Mouse (Mus musculus) CH12.LX (cell line): Measurements from ENCODE around the gene Neu4.

Source experiments
- CHD1 ChIP-seq: IDR thresholded peaks from 2 replicates; pipeline ENCODE4 v1.6.1; 2012; ENCODE audit warnings: low read depth, low read length, improper control_type of control experiment, inconsistent platforms
- CHD2 ChIP-seq: IDR thresholded peaks from 2 replicates; pipeline ENCODE4 v1.6.1; 2011; ENCODE audit warnings: low read length, improper control_type of control experiment
- CTCF ChIP-seq, 2 experiments: IDR thresholded peaks in 1 of 2; conservative IDR thresholded peaks in 1 of 2; 2 replicates each; pipeline ENCODE4 v1.5.1; 2011 to 2012; ENCODE audit warnings: low read depth in 2 of 2, low read length in 2 of 2, improper control_type of control experiment in 1 of 2, inconsistent platforms in 1 of 2, mild to moderate bottlenecking in 1 of 2, moderate library complexity in 1 of 2
- GABPA ChIP-seq: IDR thresholded peaks from 2 replicates; pipeline ENCODE4 v1.6.1; 2012; ENCODE audit warnings: low read depth, low read length, improper control_type of control experiment, inconsistent platforms; ENCODE audit not compliant: insufficient replicate concordance
- MEF2A ChIP-seq: IDR thresholded peaks from 2 replicates; pipeline ENCODE4 v1.6.1; 2014; ENCODE audit warnings: low read depth, mild to moderate bottlenecking, inconsistent platforms, low read length, improper control_type of control experiment, borderline replicate concordance
- MXI1 ChIP-seq: IDR thresholded peaks from 2 replicates; pipeline ENCODE4 v1.6.1; 2011; ENCODE audit warnings: mild to moderate bottlenecking, low read depth, low read length, improper control_type of control experiment
- NRF1 ChIP-seq: IDR thresholded peaks from 2 replicates; pipeline ENCODE4 v1.6.1; 2014; ENCODE audit warnings: low read depth, mild to moderate bottlenecking, inconsistent platforms, low read length, improper control_type of control experiment, moderate library complexity
- POLR2A ChIP-seq: IDR thresholded peaks from 2 replicates; pipeline ENCODE4 v1.6.1; 2011; ENCODE audit warnings: low read depth, mild to moderate bottlenecking, improper control_type of control experiment, low read length

- TF ChIP-seq CHD2 (no peak), POLR2A (no peak), CHD1 (no peak), NRF1 (no peak), CTCF (conservative IDR thresholded peaks at IDR 0.05 in 1 of 2, IDR thresholded peaks at IDR 0.05 in 1 of 2; ENCODE audit: low read depth in 2 of 2, low read length in 2 of 2) (no peak), MXI1 (no peak), MEF2A (no peak), GABPA (no peak)
Observed at GRCm38 (mm10) chr1:94046544-94046943, 26.3 kb downstream of the Neu4 start.
